Mouse (Mus musculus): ENCODE results near the gene Gimap9.
"Not testable (repeated sequence)": the region's sequence is repeated elsewhere in the genome, so short reads cannot be mapped to it uniquely, and the experiment has no call there.

Gimap9 gene

GRCm38 (mm10) chr6:48665471-48665870, 10.5 kb upstream of the Gimap9 start:
- DNase-seq (ENCODE audit: low read depth), result no peak

- no peak for DNase-seq (ENCODE audit: low read depth)
Observed at GRCm38 (mm10) chr6:48666159-48666586, 9.8 kb upstream of the Gimap9 start.

GRCm38 (mm10) chr6:48668022-48668421, 7.9 kb upstream of the Gimap9 start:
- no peak for DNase-seq (ENCODE audit: low read depth)

- DNase-seq (ENCODE audit: low read depth), result no peak
Observed at GRCm38 (mm10) chr6:48669446-48669969, 6.4 kb upstream of the Gimap9 start.

- DNase-seq (ENCODE audit: low read depth), result no peak
Observed at GRCm38 (mm10) chr6:48674291-48675058, 1.5 kb upstream of the Gimap9 start.

- DNase-seq (ENCODE audit: low read depth), result no peak
Observed at GRCm38 (mm10) chr6:48675400-48675930, 464 bp upstream of the Gimap9 start.

- DNase-seq (ENCODE audit: low read depth), result no peak
Observed at GRCm38 (mm10) chr6:48676860-48677415, 1.0 kb downstream of the Gimap9 start.

- DNase-seq (ENCODE audit: low read depth), result no peak
Observed at GRCm38 (mm10) chr6:48677492-48678345, 1.8 kb downstream of the Gimap9 start.

GRCm38 (mm10) chr6:48678391-48678790, 2.5 kb downstream of the Gimap9 start:
- no peak for DNase-seq (ENCODE audit: low read depth)

- DNase-seq (ENCODE audit: low read depth), result no peak
Observed at GRCm38 (mm10) chr6:48679701-48680100, 3.8 kb downstream of the Gimap9 start.

- no peak for DNase-seq (ENCODE audit: low read depth)
Observed at GRCm38 (mm10) chr6:48680421-48680820, 4.5 kb downstream of the Gimap9 start.

GRCm38 (mm10) chr6:48681472-48682090, 5.7 kb downstream of the Gimap9 start:
- no peak for DNase-seq (ENCODE audit: low read depth)

GRCm38 (mm10) chr6:48682271-48682670, 6.3 kb downstream of the Gimap9 start:
- no peak for DNase-seq (ENCODE audit: low read depth)

- not testable (repeated sequence) for DNase-seq (ENCODE audit: low read depth)
Observed at GRCm38 (mm10) chr6:48683263-48683821, 7.4 kb downstream of the Gimap9 start.

- no peak for DNase-seq (ENCODE audit: low read depth)
Observed at GRCm38 (mm10) chr6:48684319-48684718, 8.4 kb downstream of the Gimap9 start, which contains the start of gene Gimap4. TSS of gene Gimap4 (plus strand) at chr6:48684549.

- DNase-seq (ENCODE audit: low read depth), result no peak
Observed at GRCm38 (mm10) chr6:48684806-48685205, 8.9 kb downstream of the Gimap9 start.

- DNase-seq (ENCODE audit: low read depth), result no peak
Observed at GRCm38 (mm10) chr6:48685251-48685650, 9.3 kb downstream of the Gimap9 start.

- no peak for DNase-seq (ENCODE audit: low read depth)
Observed at GRCm38 (mm10) chr6:48685694-48686665, 10.1 kb downstream of the Gimap9 start.

- DNase-seq (ENCODE audit: low read depth), result no peak
Observed at GRCm38 (mm10) chr6:48687077-48687476, 11.1 kb downstream of the Gimap9 start.

GRCm38 (mm10) chr6:48689320-48689719, 13.4 kb downstream of the Gimap9 start:
- no peak for DNase-seq (ENCODE audit: low read depth)
